Mouse (Mus musculus) G1E (cell line): ENCODE measurements around the gene Tnnt2.

Source experiments
- CTCF ChIP-seq: IDR thresholded peaks from 2 replicates; pipeline ENCODE4 v1.5.1; 2012; ENCODE audit warnings: low read depth, low read length, inconsistent platforms, mixed read lengths
- GATA1 ChIP-seq: IDR thresholded peaks from 2 replicates; pipeline ENCODE4 v1.6.1; 2012; ENCODE audit warnings: borderline replicate concordance, low read length, inconsistent platforms, mixed read lengths

DNA sequence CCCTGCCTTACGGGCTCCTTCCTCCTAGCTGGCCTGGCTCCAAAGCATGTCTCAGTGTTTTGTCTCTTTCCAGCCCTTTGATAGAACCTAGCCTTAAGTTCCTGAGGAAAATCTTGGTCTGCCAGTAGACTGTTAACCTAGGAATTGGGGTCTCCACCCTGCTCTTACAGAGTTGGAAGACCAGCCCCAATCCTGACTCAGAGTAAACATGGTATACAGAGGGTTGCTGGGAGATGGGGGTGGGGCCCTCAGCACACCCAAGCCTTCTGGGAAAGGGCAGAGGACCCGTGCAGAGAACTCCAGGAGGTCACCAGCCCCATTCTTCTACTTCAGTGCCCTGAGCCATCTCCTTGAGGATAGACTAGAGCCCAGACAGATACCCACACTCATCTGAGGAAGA, 23.5 kb upstream of the Tnnt2 start:
- TF ChIP-seq GATA1: no peak
- no peak for TF ChIP-seq CTCF
